Mouse (Mus musculus): ENCODE results near the gene Sec24b. TPM values are rescaled to one million over a fixed set of nuclear protein-coding genes. Genes with fewer than 3 reads are reported as not detected.

Sec24b gene
- total RNA-seq (2021) = 75.9 and 77.0 TPM in 2 replicates
- long read RNA-seq, full-length matches to known transcripts = 1 of 20 reads
- long read RNA-seq, partial matches to known transcripts = 15 of 20 reads
- long read RNA-seq, other reads (novel, unspliced or antisense) = 4 of 20 reads

GRCm38 (mm10) chr3:130061281-130061680, at the start of gene Sec24b:
Gene Sec24b (minus strand): TSS chr3:130061553.
- DNase-seq = peak; percentile 35

- no peak for DNase-seq
Measured at GRCm38 (mm10) chr3:130104471-130104870, 43.1 kb upstream of the Sec24b start.

GRCm38 (mm10) chr3:130103486-130103885, 42.1 kb upstream of the Sec24b start:
- peak; percentile 16 for DNase-seq

GRCm38 (mm10) chr3:130095160-130095781, 33.9 kb upstream of the Sec24b start:
- peak; percentile 26 for DNase-seq

GRCm38 (mm10) chr3:130094125-130094704, 32.9 kb upstream of the Sec24b start:
- DNase-seq = no peak

GRCm38 (mm10) chr3:130090460-130090859, 29.1 kb upstream of the Sec24b start:
- no peak for DNase-seq

GRCm38 (mm10) chr3:130088654-130089053, 27.3 kb upstream of the Sec24b start:
- no peak for DNase-seq

GRCm38 (mm10) chr3:130087466-130087865, 26.1 kb upstream of the Sec24b start:
- no peak for DNase-seq

- no peak for DNase-seq
Measured at GRCm38 (mm10) chr3:130086372-130087080, 25.2 kb upstream of the Sec24b start.

- DNase-seq = no peak
Measured at GRCm38 (mm10) chr3:130083312-130083711, 22.0 kb upstream of the Sec24b start.

GRCm38 (mm10) chr3:130080666-130081065, 19.3 kb upstream of the Sec24b start:
- no peak for DNase-seq

GRCm38 (mm10) chr3:130079794-130080193, 18.4 kb upstream of the Sec24b start:
- DNase-seq = peak; percentile 51

GRCm38 (mm10) chr3:130077291-130077690, 15.9 kb upstream of the Sec24b start:
- no peak for DNase-seq

GRCm38 (mm10) chr3:130075746-130076145, 14.4 kb upstream of the Sec24b start:
- no peak for DNase-seq

- DNase-seq = peak; percentile 37
Measured at GRCm38 (mm10) chr3:130073085-130073484, 11.7 kb upstream of the Sec24b start.

GRCm38 (mm10) chr3:130071918-130072317, 10.6 kb upstream of the Sec24b start:
- DNase-seq = no peak

GRCm38 (mm10) chr3:130060396-130061029, 840 bp downstream of the Sec24b start:
- DNase-seq = peak; percentile 88

GRCm38 (mm10) chr3:130059805-130060395, 1.5 kb downstream of the Sec24b start:
- no peak for DNase-seq

- no peak for DNase-seq
Measured at GRCm38 (mm10) chr3:130058488-130058887, 2.9 kb downstream of the Sec24b start.

GRCm38 (mm10) chr3:130057569-130058345, 3.6 kb downstream of the Sec24b start:
- no peak for DNase-seq

Measured in adrenal gland, postnatal 25 days (tissue).